Mouse (Mus musculus) kidney, adult 2 months (tissue): Measurements from ENCODE around the gene Asb6.

Source experiments
- CTCF ChIP-seq: fragments of 200-500 bp; conservative IDR thresholded peaks from 2 replicates; pipeline ENCODE4 v1.5.1; 2011; ENCODE audit warnings: low read depth, mild to moderate bottlenecking, control low read depth, low read length, moderate library complexity, mixed read lengths; ENCODE audit not compliant: insufficient read depth, insufficient read length
- POLR2A ChIP-seq: fragments of 200-500 bp; IDR thresholded peaks from one replicate; pipeline ENCODE4 v1.6.1; 2011; ENCODE audit warnings: low read depth, low read length, control low read depth

GRCm38 (mm10) chr2:30875096-30875495 lies 45.0 kb upstream of the Asb6 start:
- TF ChIP-seq POLR2A (no peak), CTCF (no peak)
